Mouse (Mus musculus) cerebellum, adult 2 months (tissue): ENCODE measurements at regions not wholly inside any gene's neighbourhood (a gene's known extent, or its start where the extent isn't known, plus 50 kb on each side); places are given as distances from the start of the nearest gene placed in this dataset.

Source experiments
- CTCF ChIP-seq: fragments of 200-500 bp; IDR thresholded peaks from 2 replicates; pipeline ENCODE4 v1.5.1; 2011; ENCODE audit warnings: low read depth, mild to moderate bottlenecking, control low read depth, low read length, moderate library complexity, borderline replicate concordance; ENCODE audit not compliant: insufficient read depth
- POLR2A ChIP-seq: fragments of 200-500 bp; IDR thresholded peaks from 2 replicates; pipeline ENCODE4 v1.6.1; 2011; ENCODE audit warnings: low read length, control low read depth, borderline replicate concordance; ENCODE audit not compliant: insufficient read depth

- TF ChIP-seq CTCF (no peak), POLR2A (no peak)
Observed at GRCm38 (mm10) chr12:9997571-9997970, 372.2 kb upstream of the Nt5c1b start.
